ENCODE assay signal across 25 mouse cellular contexts in the genomic region with DNA sequence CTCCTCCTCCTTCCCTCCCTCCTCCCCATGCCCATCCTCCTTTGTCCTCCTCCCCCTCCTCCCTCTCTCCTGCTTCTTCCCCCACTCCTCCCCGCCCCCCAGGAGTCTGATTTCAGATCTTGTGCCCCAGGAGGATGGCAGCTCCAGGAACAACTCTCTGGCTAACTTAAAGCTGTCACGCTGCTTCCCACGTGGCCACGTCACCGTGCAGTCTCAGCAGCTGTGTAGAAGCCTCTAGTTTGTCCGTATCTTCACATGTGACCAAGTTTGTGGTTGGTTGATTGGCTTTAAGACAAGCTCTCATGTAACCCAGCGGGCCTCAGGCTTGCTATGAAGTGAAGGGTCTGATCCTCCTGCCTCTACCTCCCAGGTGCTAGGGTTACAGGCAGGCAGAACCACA. TPM values are rescaled to one million over a fixed set of nuclear protein-coding genes. Genes with fewer than 3 reads are reported as not detected.
DNase-seq lines count a peak whose midpoint lies in the region; ATAC-seq and TF ChIP-seq lines count a peak whose summit lies in the region.
"Had no signal": no experiment of that assay in that cellular context is flagged by ENCODE, and none has a peak within 500 bp of the region (broad histone marks: within the 10 kb centered on the region; RNA-seq: fewer than 3 reads in every experiment).

No protein-coding gene starts in this region.

- 28% methylated on average over 7 of the region's 7 CpGs for WGBS in midbrain, postnatal 0 days
- WGBS in midbrain, embryonic 10.5 days = 49% methylated on average over 7 of the region's 7 CpGs

- H3K4me2 ChIP-seq in midbrain, postnatal 0 days (ENCODE audit: low read depth, low read length, poor library complexity, severe bottlenecking) = no peak overlapping the region
- H3K4me2 ChIP-seq: hindbrain, embryonic 14.5 days; stomach, embryonic 15.5 days had no signal

- no peak overlapping the region for H3K4me3 ChIP-seq in midbrain, postnatal 0 days (ENCODE audit: low read depth, low read length)
- H3K4me3 ChIP-seq in midbrain, embryonic 10.5 days = no peak overlapping the region
- H3K4me3 ChIP-seq: erythroblast, embryonic 14.5 days; stomach, embryonic 15.5 days had no signal

- no peak overlapping the region for H3K27ac ChIP-seq in midbrain, postnatal 0 days (ENCODE audit: low read depth, low read length)
- H3K27ac ChIP-seq in midbrain, embryonic 10.5 days (replicated peaks) = no peak overlapping the region
- H3K27ac ChIP-seq: hindbrain, embryonic 14.5 days; liver, embryonic 14.5 days; stomach, embryonic 15.5 days had no signal

- no peaks in the 10 kb centered on the region for H3K27me3 ChIP-seq in midbrain, postnatal 0 days (ENCODE audit: insufficient read depth, low read length)
- H3K27me3 ChIP-seq in midbrain, embryonic 10.5 days (ENCODE audit: low read depth, poor library complexity, severe bottlenecking) = no peaks in the 10 kb centered on the region
- H3K27me3 ChIP-seq: stomach, embryonic 15.5 days had no signal

- DNase-seq in cerebellum, adult 11-12 months = peak; percentile 25
- DNase-seq in cerebellum, adult 11 months = no peak
- no peak for DNase-seq in midbrain, postnatal 0 days (ENCODE audit: low spot score)
- DNase-seq in midbrain, embryonic 10.5 days (ENCODE audit: low spot score) = no peak
- peak; percentile 27 for DNase-seq in embryo, embryonic 10.5 days (ENCODE audit: low spot score)
- DNase-seq in right cerebral cortex, postnatal 14 days = peak; percentile 35
- no peak for DNase-seq in testis, postnatal 10 days (ENCODE audit: low spot score)
- no peak for DNase-seq in natural killer cell, adult 2 months (ENCODE audit: low spot score in 2 of 2)
- DNase-seq: adrenal gland, postnatal 25 days; gastrocnemius, postnatal 14 days; heart, postnatal 14 days; kidney, postnatal 14 days; layer of hippocampus, adult 9-11 months; thymus, postnatal 14 days had no signal

- no peaks in the 10 kb centered on the region for H3K36me3 ChIP-seq in midbrain, postnatal 0 days (ENCODE audit: insufficient read depth, low read length)
- H3K36me3 ChIP-seq in midbrain, embryonic 10.5 days = no peaks in the 10 kb centered on the region
- H3K36me3 ChIP-seq: stomach, embryonic 15.5 days had no signal

- TF ChIP-seq CTCF in midbrain, postnatal 0 days (IDR thresholded peaks at IDR 0.05) = no peak

- H3K9ac ChIP-seq in midbrain, postnatal 0 days (replicated peaks; ENCODE audit: low read length, poor library complexity, severe bottlenecking) = no peak overlapping the region
- H3K9ac ChIP-seq: hindbrain, embryonic 14.5 days; liver, embryonic 14.5 days; stomach, embryonic 15.5 days had no signal

- no peaks in the 10 kb centered on the region for H3K4me1 ChIP-seq in midbrain, postnatal 0 days (ENCODE audit: insufficient read depth, low read length)
- H3K4me1 ChIP-seq in midbrain, embryonic 10.5 days = peaks cover 5% of the 10 kb centered on the region; the same call in 1 of the 2 replicates
- H3K4me1 ChIP-seq: stomach, embryonic 15.5 days had no signal

- ATAC-seq in midbrain, postnatal 0 days (ENCODE audit: low FRiP score) = 0 out of 2 replicates have a peak, but pooled peaks have one; percentile 20
- ATAC-seq: forebrain, embryonic 16.5 days; intestine, postnatal 0 days; lung, postnatal 0 days had no signal

- H3K9me3 ChIP-seq in midbrain, postnatal 0 days (ENCODE audit: low read length) = no peaks in the 10 kb centered on the region
- H3K9me3 ChIP-seq in midbrain, embryonic 10.5 days (replicated peaks) = no peaks in the 10 kb centered on the region
- H3K9me3 ChIP-seq: stomach, embryonic 15.5 days had no signal

RNA-seq across cellular contexts. Expression of a gene that starts 7.2 kb away (rescaled TPM):
- not detected in 2 replicates for total RNA-seq in midbrain, postnatal 0 days (2014; rRNA removed)
- not detected in 2 replicates for polyA plus RNA-seq in midbrain, postnatal 0 days (2015; fragmentation: Nextera tagmentation; extraction: Ambion mirVana)
- polyA plus RNA-seq in midbrain, embryonic 10.5 days (2016; fragmentation: Nextera tagmentation; extraction: Ambion mirVana) = not detected in 2 replicates
- total RNA-seq: adrenal gland, postnatal 25 days; gastrocnemius, postnatal 14 days; heart, adult 8-10 months; heart, postnatal 14 days; megakaryocyte, adult 5-6 weeks had no signal
- polyA plus RNA-seq: erythroblast, embryonic 14.5 days; forebrain, embryonic 16.5 days; hindbrain, embryonic 14.5 days; intestine, postnatal 0 days; limb, embryonic 11.5 days; liver, embryonic 14.5 days; lung, postnatal 0 days; small intestine, adult 2 months; stomach, embryonic 15.5 days had no signal

RNA-seq across cellular contexts. Expression of a gene that starts 46.2 kb away (rescaled TPM):
- total RNA-seq in midbrain, postnatal 0 days (2014; rRNA removed) = 26.5 and 28.0 TPM in 2 replicates
- 7.2 and 9.4 TPM in 2 replicates for polyA plus RNA-seq in midbrain, postnatal 0 days (2015; fragmentation: Nextera tagmentation; extraction: Ambion mirVana)
- polyA plus RNA-seq in midbrain, embryonic 10.5 days (2016; fragmentation: Nextera tagmentation; extraction: Ambion mirVana) = 0.10 and 0.12 TPM in 2 replicates
- total RNA-seq: gastrocnemius, postnatal 14 days; heart, adult 8-10 months; heart, postnatal 14 days; megakaryocyte, adult 5-6 weeks had no signal
- polyA plus RNA-seq: erythroblast, embryonic 14.5 days; intestine, postnatal 0 days; liver, embryonic 14.5 days; lung, postnatal 0 days; small intestine, adult 2 months had no signal

RNA-seq across cellular contexts. Expression of a gene that starts 52.3 kb away (rescaled TPM):
- 673 and 700 TPM in 2 replicates for total RNA-seq in midbrain, postnatal 0 days (2014; rRNA removed)
- polyA plus RNA-seq in midbrain, postnatal 0 days (2015; fragmentation: Nextera tagmentation; extraction: Ambion mirVana) = 1,369 and 1,377 TPM in 2 replicates
- polyA plus RNA-seq in midbrain, embryonic 10.5 days (2016; fragmentation: Nextera tagmentation; extraction: Ambion mirVana) = 23.7 and 47.2 TPM in 2 replicates
- polyA plus RNA-seq: erythroblast, embryonic 14.5 days had no signal

Comparison
In these comparisons a context has a peak if more than half of its experiments do, and no peak if none do; other contexts are left out.
1. DNase-seq: peak in cerebellum, adult 11-12 months (single experiment), embryo, embryonic 10.5 days (single experiment) and right cerebral cortex, postnatal 14 days (single experiment); none in cerebellum, adult 11 months (single experiment), midbrain, postnatal 0 days (single experiment), midbrain, embryonic 10.5 days (single experiment), testis, postnatal 10 days (single experiment) and natural killer cell, adult 2 months (0 of 2).
2. RNA of a gene that starts 52.3 kb away (polyA plus RNA-seq): 1,369 to 1,377 TPM in midbrain, postnatal 0 days; 23.7 to 47.2 TPM in midbrain, embryonic 10.5 days; every median in the first group is over 10 times any median in the second.